Mouse (Mus musculus) right cerebral cortex, adult 2 months (tissue): Measurements from ENCODE around the gene Srgap1.
A peak's percentile ranks its signal among the peaks of the same experiment; 100 is the strongest.

Experiments used
- DNase-seq, 2 experiments: peaks; one replicate each; pipeline ENCODE4 v3.0.0; 2021 to 2022; ENCODE audit warnings: low spot score in 2 of 2

Srgap1 gene

DNA sequence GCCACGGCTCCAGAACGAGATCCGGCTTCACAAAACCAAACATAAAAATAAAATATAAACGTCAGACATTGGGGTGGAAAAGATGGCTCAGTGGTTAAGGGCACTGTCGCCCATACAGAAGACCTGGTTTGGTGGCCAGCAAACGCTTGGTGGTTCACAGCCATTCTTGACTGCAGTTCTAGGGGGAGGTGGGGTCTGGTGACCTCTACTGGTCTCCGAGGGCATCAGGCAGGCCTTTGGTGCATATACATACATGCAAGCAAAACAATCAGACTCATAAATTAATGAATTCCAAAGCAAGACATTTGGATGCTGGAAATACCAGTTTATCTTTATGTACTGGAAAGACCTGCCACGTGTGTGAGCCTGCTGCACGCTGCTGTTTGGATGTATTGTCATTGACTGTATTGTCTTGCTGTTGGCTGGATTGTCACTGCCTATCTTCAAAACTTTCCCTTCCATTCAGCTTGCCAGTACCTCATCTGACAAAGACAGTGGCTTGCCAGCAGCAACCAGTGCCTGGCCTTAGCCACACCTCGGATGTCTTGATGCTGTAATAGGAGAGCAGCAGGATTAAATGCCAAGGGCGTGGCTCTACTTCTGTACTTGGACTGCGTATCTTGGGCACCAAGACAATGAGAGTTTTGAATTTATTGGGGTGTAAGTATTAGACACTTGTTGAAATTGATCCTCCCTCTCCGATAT, 282.5 kb downstream of the Srgap1 start:
- no peak for DNase-seq

DNA sequence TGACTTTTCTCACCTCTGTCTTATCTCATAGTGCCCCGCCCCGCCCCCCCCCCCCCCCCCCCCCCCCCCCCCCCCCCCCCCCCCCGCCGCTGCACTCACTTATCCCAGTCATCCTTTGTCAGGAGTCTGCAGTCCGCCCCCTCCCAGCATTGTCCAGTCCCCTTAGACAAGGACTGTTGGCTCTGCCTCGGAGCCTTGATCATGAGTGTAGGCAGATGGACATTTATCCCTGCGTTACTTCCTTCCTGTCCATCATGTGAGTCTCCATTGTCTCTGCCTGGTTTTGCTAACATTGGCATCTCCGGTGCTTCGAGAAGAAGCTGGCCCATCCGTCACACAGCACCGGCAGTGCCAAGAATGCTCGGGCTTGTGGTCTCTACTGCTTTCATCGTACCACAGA, 283.9 kb downstream of the Srgap1 start:
- no peak for DNase-seq

DNA sequence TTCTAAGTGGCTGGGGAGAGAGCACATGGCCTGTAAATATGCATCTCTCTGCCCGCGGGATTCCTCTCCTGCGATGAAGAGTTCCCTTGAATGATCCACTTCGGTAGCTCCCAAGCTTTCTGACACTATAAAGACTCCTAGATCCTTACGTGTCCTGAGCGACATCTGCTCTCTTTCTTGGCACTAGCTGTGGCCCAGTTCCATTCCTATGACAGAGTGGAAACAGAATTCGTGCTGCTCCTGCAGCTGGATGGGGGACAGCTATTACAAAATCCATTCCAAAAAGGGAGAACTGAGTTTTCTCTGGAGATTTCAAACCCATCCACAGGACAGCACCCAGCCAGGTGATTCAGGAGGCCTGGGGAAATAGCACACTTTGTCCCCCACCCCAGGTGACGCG, 285.0 kb downstream of the Srgap1 start:
- DNase-seq = no peak

DNA sequence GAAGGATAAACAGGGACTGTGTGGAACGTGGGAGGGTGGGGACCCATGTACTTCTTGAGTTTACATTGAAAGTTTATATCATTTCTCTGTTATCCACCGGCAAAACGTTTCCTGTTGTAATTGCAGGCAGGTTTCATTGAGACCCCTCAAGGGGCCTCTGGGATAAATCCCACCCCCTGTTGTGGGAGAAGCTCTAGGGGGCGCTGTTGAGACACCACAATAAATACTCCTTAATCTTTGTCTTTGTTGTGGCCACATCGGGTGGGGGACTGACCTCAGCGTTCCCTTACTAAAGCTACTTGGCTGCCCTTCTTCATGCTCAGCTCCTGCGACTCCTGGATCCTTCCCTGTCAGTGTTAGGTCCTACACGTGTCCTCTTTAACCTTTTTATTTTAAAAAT, 288.0 kb downstream of the Srgap1 start:
- DNase-seq = no peak

DNA sequence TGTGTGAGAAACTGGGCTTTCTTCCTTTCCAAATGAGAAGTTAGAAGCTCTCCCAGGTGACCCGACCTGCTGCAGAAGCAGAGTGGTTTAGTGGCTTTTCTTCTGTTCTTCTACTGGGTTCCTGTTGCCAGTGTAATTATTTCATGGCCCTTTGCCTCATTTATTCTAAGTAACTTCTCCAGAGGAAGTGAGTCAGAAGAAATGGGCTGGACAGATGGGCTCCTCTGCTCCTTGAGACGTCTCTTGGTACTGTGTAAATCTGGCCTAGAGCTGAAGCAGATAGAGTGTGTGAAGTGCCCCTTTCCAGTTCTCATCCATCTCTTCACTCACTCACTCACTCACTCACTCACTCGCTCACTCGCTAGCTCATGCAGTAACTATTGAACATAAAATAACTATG, 290.4 kb downstream of the Srgap1 start:
- no peak for DNase-seq

DNA sequence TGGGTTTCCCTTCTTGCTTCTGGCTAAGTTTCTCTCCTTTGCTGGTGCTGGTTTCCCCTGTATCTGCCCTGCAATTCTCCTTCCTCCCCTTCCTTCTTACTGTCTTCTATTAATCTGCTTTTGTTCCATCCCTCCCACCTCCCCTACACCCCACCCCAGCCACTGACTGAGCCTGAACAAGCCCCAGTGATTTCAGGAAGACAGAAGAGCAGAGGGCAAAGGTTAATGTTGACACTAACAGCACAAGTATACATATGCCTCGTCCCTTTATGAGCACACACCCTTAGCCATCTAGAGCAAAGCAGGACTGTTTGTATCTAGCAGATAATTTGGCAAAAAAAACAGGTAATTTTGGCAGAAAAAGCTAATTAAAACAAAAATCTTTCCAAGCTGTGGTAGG, 291.3 kb downstream of the Srgap1 start:
- no peak for DNase-seq

- no peak for DNase-seq
Observed at GRCm38 (mm10) chr10:121754237-121754636, 292.9 kb downstream of the Srgap1 start.

DNA sequence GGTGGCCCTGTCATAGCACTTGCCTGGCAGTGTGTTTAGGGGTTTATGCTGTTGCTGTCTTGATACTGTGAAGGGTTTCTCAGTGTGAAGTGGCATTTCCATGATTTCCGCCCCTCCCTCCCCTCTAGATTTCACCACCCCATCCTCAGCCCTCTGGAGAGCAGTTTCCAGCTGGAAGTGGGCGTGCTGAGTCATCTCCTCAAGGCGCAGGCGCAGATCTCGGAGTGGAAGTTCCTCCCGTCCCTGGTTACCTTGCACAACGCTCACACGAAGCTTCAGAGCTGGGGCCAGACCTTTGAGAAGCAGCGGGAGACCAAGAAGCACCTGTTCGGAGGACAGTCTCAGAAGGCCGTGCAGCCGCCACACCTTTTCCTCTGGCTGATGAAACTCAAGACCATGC, 296.9 kb downstream of the Srgap1 start:
- peak; percentile 65 to 83 for DNase-seq

DNA sequence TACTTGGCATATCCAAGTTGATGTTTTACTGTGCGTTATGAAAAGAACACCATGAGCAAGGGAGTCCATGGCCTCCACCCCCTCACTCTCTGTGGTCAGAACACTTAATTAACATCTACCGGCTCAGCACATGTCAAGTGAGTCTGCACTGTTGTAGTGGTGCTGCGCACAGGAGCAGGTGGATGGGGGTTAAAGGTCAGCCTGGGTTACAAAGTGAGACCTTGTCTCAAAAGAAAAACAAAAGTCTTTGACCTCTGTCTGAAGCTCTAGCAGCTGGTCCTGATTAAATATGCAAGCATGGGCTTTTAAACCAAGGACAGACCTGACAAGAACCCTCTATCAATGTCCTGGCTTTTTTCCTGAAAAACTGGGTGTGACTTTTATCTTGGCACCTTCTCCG, 304.8 kb downstream of the Srgap1 start:
- DNase-seq = no peak

GRCm38 (mm10) chr10:121739548-121740505, 307.3 kb downstream of the Srgap1 start, which contains the start of gene BC048403:
Gene BC048403, plus strand, starts transcription at chr10:121739937.
- peak; percentile 80 to 85 for DNase-seq

DNA sequence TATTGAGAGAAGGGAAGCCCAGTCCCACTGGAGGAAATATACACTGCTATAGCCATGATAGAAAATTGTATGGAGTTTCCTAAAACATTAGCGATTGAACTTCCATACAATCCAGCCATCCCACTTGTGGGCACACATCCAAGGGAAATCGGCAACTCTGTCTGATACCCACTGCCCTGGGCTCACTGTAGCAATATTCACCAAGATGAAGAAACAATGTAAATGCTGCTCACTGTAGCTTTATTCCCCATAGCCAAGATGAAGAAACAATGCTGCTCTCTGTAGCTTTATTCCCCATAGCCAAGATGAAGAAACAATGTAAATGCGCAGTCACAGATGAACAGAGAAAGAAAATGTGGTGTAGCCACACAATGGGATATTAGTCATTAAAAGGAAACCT, 309.9 kb downstream of the Srgap1 start:
- no peak for DNase-seq

- no peak for DNase-seq
Observed at GRCm38 (mm10) chr10:121732542-121732941, 314.6 kb downstream of the Srgap1 start.

GRCm38 (mm10) chr10:121731048-121731725, 315.9 kb downstream of the Srgap1 start:
- DNase-seq = no peak
